Mouse (Mus musculus): ENCODE results near the gene Bmpr2.

- TF ChIP-seq CTCF (IDR thresholded peaks at IDR 0.05; ENCODE audit: insufficient read depth, low read depth, low read length) (no peak), POLR2A (IDR thresholded peaks at IDR 0.05; ENCODE audit: insufficient read depth, low read depth, low read length) (no peak)
Observed at GRCm38 (mm10) chr1:59829410-59829809, 66.2 kb downstream of the Bmpr2 start.
